Mouse (Mus musculus) embryonic facial prominence, embryonic 15.5 days (tissue): Measurements from ENCODE around the gene Atf4. TPM values are rescaled to one million over a fixed set of nuclear protein-coding genes. Genes with fewer than 3 reads are reported as not detected.

Experiments
- ATAC-seq: fragments of 200-750 bp; cut with Nextera tagmentation; 2 replicates; pipeline ENCODE4 v1.8.0; 2017; ENCODE audit warnings: low read depth, moderate TSS enrichment; ENCODE audit not compliant: insufficient number of reproducible peaks, low FRiP score, low TSS enrichment
- H3K27ac ChIP-seq: fragments of 300-500 bp; sonication (generic); replicated peaks from 2 replicates; pipeline ENCODE4 v1.5.1; 2015; ENCODE audit warnings: mild to moderate bottlenecking, inconsistent platforms
- H3K27me3 ChIP-seq: fragments of 300-500 bp; sonication (generic); 2 replicates; pipeline ENCODE4 v1.6.1; 2015; ENCODE audit warnings: inconsistent platforms
- H3K36me3 ChIP-seq: fragments of 300-500 bp; sonication (generic); 2 replicates; pipeline ENCODE4 v1.6.1; 2015; ENCODE audit warnings: mild to moderate bottlenecking, inconsistent platforms
- H3K4me1 ChIP-seq: fragments of 300-500 bp; sonication (generic); 2 replicates; pipeline ENCODE4 v1.6.1; 2015; ENCODE audit warnings: inconsistent platforms
- H3K4me2 ChIP-seq: fragments of 300-500 bp; sonication (generic); replicated peaks from 2 replicates; pipeline ENCODE4 v1.6.1; 2015; ENCODE audit warnings: mild to moderate bottlenecking, inconsistent platforms
- H3K4me3 ChIP-seq: fragments of 300-500 bp; sonication (generic); replicated peaks from 2 replicates; pipeline ENCODE4 v1.5.1; 2015; ENCODE audit warnings: mild to moderate bottlenecking, inconsistent platforms
- H3K9ac ChIP-seq: fragments of 300-500 bp; sonication (generic); 2 replicates; pipeline ENCODE4 v1.6.1; 2015; ENCODE audit warnings: inconsistent platforms
- H3K9me3 ChIP-seq: fragments of 300-500 bp; sonication (generic); replicated peaks from 2 replicates; pipeline ENCODE4 v1.6.1; 2016; ENCODE audit warnings: inconsistent platforms
- WGBS: fragments of 180-500 bp; shearing (Covaris S2); methylation state at CpG from one replicate; pipeline ENCODE4 v1.1.7; 2015; 5-methylcytosine and 5-hydroxymethylcytosine counted together
- polyA plus RNA-seq: library from polyadenylated mRNA; unstranded; fragments of >200 nt; fragmentation: Nextera tagmentation; extraction: Ambion mirVana; gene quantifications from 2 replicates; pipeline ENCODE4 v1.2.1, GENCODE M21; 2015

Atf4 gene
- polyA plus RNA-seq, 1 experiment from 2014 or later: 141 TPM

GRCm38 (mm10) chr15:80289436-80289835 lies 34.5 kb downstream of the Atf4 start:
- H3K27me3 ChIP-seq: peaks cover 64% of the 10 kb centered on the region
- H3K4me3 ChIP-seq: no peak overlapping the region
- no peaks in the 10 kb centered on the region; the same call in 1 of the 2 replicates for H3K9me3 ChIP-seq
- H3K9ac ChIP-seq: no peak overlapping the region
- H3K4me1 ChIP-seq: peaks cover 15% of the 10 kb centered on the region
- H3K27ac ChIP-seq: no peak overlapping the region
- no peaks in the 10 kb centered on the region for H3K36me3 ChIP-seq
- no peak for ATAC-seq
- no peak overlapping the region for H3K4me2 ChIP-seq
- WGBS: 9% methylated on average over 10 of the region's 10 CpGs

GRCm38 (mm10) chr15:80297146-80297545 lies 42.2 kb downstream of the Atf4 start:
- no peak overlapping the region for H3K4me3 ChIP-seq
- 94% methylated on average over 1 of the region's 1 CpGs for WGBS
- H3K36me3 ChIP-seq: no peaks in the 10 kb centered on the region

GRCm38 (mm10) chr15:80303779-80304178 lies 48.8 kb downstream of the Atf4 start:
- no peak for ATAC-seq
- Histone ChIP-seq H3K9me3 (no peaks in the 10 kb centered on the region), H3K36me3 (no peaks in the 10 kb centered on the region), H3K4me1 (no peaks in the 10 kb centered on the region), H3K4me2 (no peak overlapping the region), H3K27me3 (0 out of 2 replicates have a peak, but pooled peaks cover 4% of the 10 kb centered on the region), H3K27ac (no peak overlapping the region), H3K9ac (no peak overlapping the region), H3K4me3 (no peak overlapping the region)
- 71% methylated on average over 14 of the region's 14 CpGs for WGBS

More at GRCm38 (mm10) chr15:80297146-80297545, 42.2 kb downstream of the Atf4 start:
- no peak overlapping the region for H3K4me2 ChIP-seq
- H3K9ac ChIP-seq: no peak overlapping the region
- H3K27me3 ChIP-seq: no peaks in the 10 kb centered on the region
- no peak for ATAC-seq
- no peaks in the 10 kb centered on the region for H3K4me1 ChIP-seq
- no peaks in the 10 kb centered on the region for H3K9me3 ChIP-seq
- no peak overlapping the region for H3K27ac ChIP-seq

- Histone ChIP-seq H3K4me1 (no peaks in the 10 kb centered on the region), H3K36me3 (no peaks in the 10 kb centered on the region), H3K4me2 (no peak overlapping the region), H3K27me3 (0 out of 2 replicates have a peak, but pooled peaks cover 4% of the 10 kb centered on the region), H3K4me3 (no peak overlapping the region), H3K27ac (no peak overlapping the region), H3K9ac (no peak overlapping the region), H3K9me3 (no peaks in the 10 kb centered on the region)
- 84% methylated on average over 12 of the region's 12 CpGs for WGBS
- no peak for ATAC-seq
These were observed 49.2 kb downstream of the Atf4 start for GRCm38 (mm10) chr15:80304188-80304587.

- no peak overlapping the region for H3K9ac ChIP-seq
- no peaks in the 10 kb centered on the region for H3K9me3 ChIP-seq
- ATAC-seq: no peak
- no peak overlapping the region for H3K27ac ChIP-seq
- 0 out of 2 replicates have a peak, but pooled peaks cover 4% of the 10 kb centered on the region for H3K27me3 ChIP-seq
- no peak overlapping the region for H3K4me2 ChIP-seq
- H3K4me3 ChIP-seq: no peak overlapping the region
- H3K4me1 ChIP-seq: no peaks in the 10 kb centered on the region
- H3K36me3 ChIP-seq: no peaks in the 10 kb centered on the region
- WGBS: 40% methylated on average over 8 of the region's 8 CpGs
These were observed 51.2 kb downstream of the Atf4 start for GRCm38 (mm10) chr15:80306146-80306545.

Other genes with a start within 250 kb of the Atf4 start
- gene Pdgfb, start 240.2 kb upstream of the Atf4 start, polyA plus RNA-seq: 5.2 and 5.7 TPM in 2 replicates
- gene Syngr1, start 163.8 kb upstream of the Atf4 start, polyA plus RNA-seq: 13.5 and 13.7 TPM in 2 replicates
- 1,004 and 1,072 TPM in 2 replicates for gene Rpl3, start 163.3 kb upstream of the Atf4 start, polyA plus RNA-seq
- 38.2 and 38.7 TPM in 2 replicates for gene Tab1, start 122.1 kb upstream of the Atf4 start, polyA plus RNA-seq
- 4.6 and 5.5 TPM in 2 replicates for gene Mgat3, start 81.5 kb upstream of the Atf4 start, polyA plus RNA-seq
- gene Mief1, start 21.2 kb upstream of the Atf4 start, polyA plus RNA-seq: 26.4 and 27.8 TPM in 2 replicates
- not detected in 2 replicates for gene AC140267.1, start 19.3 kb upstream of the Atf4 start, polyA plus RNA-seq
- 53.5 and 54.6 TPM in 2 replicates for gene Rps19bp1, start 9.1 kb downstream of the Atf4 start, polyA plus RNA-seq
- gene Cacna1i, start 32.1 kb downstream of the Atf4 start, polyA plus RNA-seq: 0.03 and 0.05 TPM in 2 replicates